Mouse (Mus musculus): ENCODE measurements around the gene Cbl. TPM values are rescaled to one million over a fixed set of nuclear protein-coding genes. Genes with fewer than 3 reads are reported as not detected.
A peak's percentile ranks its signal among the peaks of the same experiment; 100 is the strongest.

Gene Cbl
- polyA plus RNA-seq, 1 experiment from 2014 or later, result 20.2 TPM

- DNase-seq (ENCODE audit: low read depth, low spot score), result no peak
- no peak for TF ChIP-seq CTCF (IDR thresholded peaks at IDR 0.05)
- in situ Hi-C loops (cut with MboI; ENCODE audit: low pct_unique_long_range_greater_than_20kb), result no loop called here
- no peaks in the 10 kb centered on the region for H3K27me3 ChIP-seq
- CTCF ChIA-PET, result interaction anchor here (0.9 kb wide), 2 partner anchors 11 to 12 kb away, joined by 3 read pairs; no protein-coding TSS in a partner anchor
- POLR2A ChIA-PET, result no interaction called here
- ATAC-seq, result no peak
Measured at GRCm38 (mm10) chr9:44240911-44241310, 7.1 kb upstream of the Cbl start.

- no peak for ATAC-seq
- ChIA-PET POLR2A (no interaction called here), CTCF (interaction anchor here (0.9 to 1.0 kb wide), 3 partner anchors 12 to 17 kb away, joined by 3 to 4 read pairs (median 3); no protein-coding TSS in a partner anchor)
Measured at GRCm38 (mm10) chr9:44240399-44240798, 6.5 kb upstream of the Cbl start, which contains the start of gene Ccdc153. Gene Ccdc153, plus strand, starts transcription at chr9:44240676.

GRCm38 (mm10) chr9:44239447-44239846 lies 5.6 kb upstream of the Cbl start:
- TF ChIP-seq CTCF (IDR thresholded peaks at IDR 0.05), result peak; percentile 87
- ChIA-PET CTCF (interaction anchor here (1.0 kb wide), 1 partner anchor 18 kb away, joined by 4 read pairs; no protein-coding TSS in a partner anchor), POLR2A (no interaction called here)
- H3K27me3 ChIP-seq, result no peaks in the 10 kb centered on the region
- in situ Hi-C loops (cut with MboI; ENCODE audit: low pct_unique_long_range_greater_than_20kb), result loop anchor here (10.0 kb wide), 1 partner anchor 115 kb away; no protein-coding TSS in a partner anchor
- DNase-seq (ENCODE audit: low read depth, low spot score) (no peak), ATAC-seq (no peak)

More at GRCm38 (mm10) chr9:44240399-44240798, 6.5 kb upstream of the Cbl start, which contains the start of gene Ccdc153:
- in situ Hi-C loops (cut with MboI; ENCODE audit: low pct_unique_long_range_greater_than_20kb), result no loop called here
- no peak for DNase-seq (ENCODE audit: low read depth, low spot score)
- H3K27me3 ChIP-seq, result no peaks in the 10 kb centered on the region
- TF ChIP-seq CTCF (IDR thresholded peaks at IDR 0.05), result no peak

DNA sequence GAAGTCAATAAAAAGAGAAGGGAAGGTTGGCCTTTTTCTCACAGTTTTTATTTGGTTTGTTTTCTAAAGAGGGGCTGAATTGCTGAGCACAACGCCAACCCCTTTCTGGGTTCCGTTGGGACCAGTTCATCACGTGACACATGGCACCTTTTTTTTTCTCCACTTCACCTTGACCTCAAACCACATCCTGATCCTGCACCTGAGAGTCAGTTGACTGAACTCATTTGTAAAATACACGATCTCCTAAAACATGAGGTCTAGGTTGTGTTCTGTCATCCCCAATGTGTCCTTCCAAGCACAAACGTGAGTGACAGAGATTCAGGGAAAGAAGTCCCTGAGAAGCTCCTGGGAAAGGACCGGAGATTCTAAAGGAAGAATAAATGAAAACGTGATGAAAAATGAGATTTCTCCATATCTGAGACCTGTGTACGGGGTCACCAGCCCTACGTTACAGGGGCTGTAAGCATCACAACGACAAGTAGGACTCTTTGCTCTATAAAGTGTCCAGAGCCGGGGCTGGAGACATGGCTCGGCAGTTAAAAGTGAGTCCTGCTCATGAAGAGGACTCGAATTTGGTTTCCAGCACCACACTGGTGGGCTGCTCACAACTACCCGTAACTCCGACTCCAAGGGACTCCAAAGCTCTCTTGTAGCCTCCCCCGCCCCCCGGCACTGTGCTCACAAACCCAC lies 4.8 kb upstream of the Cbl start:
- ChIA-PET CTCF (interaction anchor here (1.3 to 1.5 kb wide), 3 partner anchors 10 to 17 kb away, joined by 3 to 5 read pairs (median 3); no protein-coding TSS in a partner anchor), POLR2A (no interaction called here)
- no peak for TF ChIP-seq CTCF (IDR thresholded peaks at IDR 0.05)
- H3K27me3 ChIP-seq, result no peaks in the 10 kb centered on the region
- in situ Hi-C loops (cut with MboI; ENCODE audit: low pct_unique_long_range_greater_than_20kb), result loop anchor here (10.0 kb wide), 1 partner anchor 114 kb away; no protein-coding TSS in a partner anchor
- ATAC-seq (no peak), DNase-seq (ENCODE audit: low read depth, low spot score) (no peak)

DNA sequence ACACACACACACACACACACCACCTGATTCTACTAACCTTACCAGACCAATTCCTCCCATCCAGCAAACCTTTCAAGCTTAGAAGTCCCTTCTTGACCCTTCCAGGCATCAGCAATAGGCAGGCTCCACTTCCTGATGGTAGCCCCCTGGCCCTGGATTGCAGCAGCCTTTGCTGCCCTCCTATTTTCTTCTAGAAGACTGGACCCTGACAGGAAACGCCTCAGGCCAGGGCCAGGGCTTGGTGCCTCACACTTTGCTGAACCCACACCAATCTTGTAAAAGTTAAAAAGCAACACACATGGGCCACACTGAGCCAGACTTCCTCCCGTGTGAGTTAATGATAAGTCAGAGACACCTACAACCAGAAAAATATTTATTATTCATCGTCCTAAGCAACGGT lies 3.3 kb upstream of the Cbl start:
- ATAC-seq (no peak), DNase-seq (ENCODE audit: low read depth, low spot score) (no peak)
- POLR2A ChIA-PET, result interaction anchor here (1.1 to 1.4 kb wide), 2 partner anchors 68 to 91 kb away, joined by 3 to 6 read pairs; partner anchors contain the start of gene Hinfp
- in situ Hi-C loops (cut with MboI; ENCODE audit: low pct_unique_long_range_greater_than_20kb), result loop anchor here (10.0 kb wide), 1 partner anchor 112 kb away; no protein-coding TSS in a partner anchor
- TF ChIP-seq CTCF (IDR thresholded peaks at IDR 0.05), result no peak
- CTCF ChIA-PET, result interaction anchor here (1.2 to 1.6 kb wide), 3 partner anchors 16 to 39 kb away, joined by 3 to 4 read pairs (median 3); no protein-coding TSS in a partner anchor
- no peaks in the 10 kb centered on the region for H3K27me3 ChIP-seq

GRCm38 (mm10) chr9:44236601-44237000 lies 2.8 kb upstream of the Cbl start:
- ATAC-seq (no peak), DNase-seq (ENCODE audit: low read depth, low spot score) (no peak)
- in situ Hi-C loops (cut with MboI; ENCODE audit: low pct_unique_long_range_greater_than_20kb), result loop anchor here (10.0 kb wide), 1 partner anchor 112 kb away; no protein-coding TSS in a partner anchor
- TF ChIP-seq CTCF (IDR thresholded peaks at IDR 0.05), result no peak
- H3K27me3 ChIP-seq, result no peaks in the 10 kb centered on the region
- ChIA-PET CTCF (interaction anchor here (1.2 to 1.6 kb wide), 2 partner anchors 28 to 39 kb away, joined by 3 to 4 read pairs; no protein-coding TSS in a partner anchor), POLR2A (interaction anchor here (1.1 to 1.4 kb wide), 2 partner anchors 69 to 90 kb away, joined by 3 to 6 read pairs; partner anchors contain the start of gene Hinfp)

DNA sequence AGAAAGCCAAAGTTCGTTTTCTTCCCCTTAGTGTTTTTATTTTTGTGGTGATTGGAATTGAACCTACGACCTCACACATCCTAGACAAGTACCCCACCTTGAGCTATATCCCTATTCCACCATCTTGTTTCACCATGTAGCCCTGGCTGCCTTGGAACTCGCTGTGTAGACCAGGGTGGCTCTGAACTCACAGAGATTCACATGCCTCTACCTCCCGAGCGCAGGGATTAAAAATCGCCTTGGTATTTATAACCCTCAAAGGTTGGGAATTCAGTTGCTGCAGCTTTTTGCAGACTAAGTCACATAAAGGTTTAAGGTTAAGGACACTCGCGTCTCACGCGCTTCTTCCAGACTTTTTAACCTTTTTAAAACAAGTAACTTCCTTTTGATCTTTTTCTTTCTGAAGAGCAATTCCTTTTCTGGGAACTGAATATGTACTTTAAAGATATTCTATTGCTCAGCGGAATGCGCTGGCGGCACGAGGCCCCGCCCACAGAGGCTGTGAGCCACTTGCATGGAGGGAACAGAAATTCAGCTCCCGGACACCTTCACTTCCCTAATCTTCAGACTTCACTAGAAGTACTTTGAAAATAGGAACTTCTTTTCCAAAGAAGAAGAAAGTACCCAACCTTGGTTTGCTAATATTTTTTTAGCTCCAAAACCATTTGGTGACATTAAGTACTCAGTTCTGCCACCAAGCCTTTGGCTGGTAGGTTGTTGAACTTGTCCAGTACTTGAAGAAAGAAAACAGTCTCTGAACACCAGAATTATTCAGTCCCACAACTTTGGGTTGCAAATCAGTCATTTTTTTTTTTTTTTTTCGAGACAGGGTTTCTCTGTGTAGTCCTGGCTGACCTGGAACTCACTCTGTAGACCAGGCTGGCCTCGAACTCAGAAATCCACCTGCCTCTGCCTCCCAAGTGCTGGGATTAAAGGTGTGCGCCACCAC lies 904 bp upstream of the Cbl start:
- ATAC-seq, result no peak
- no peaks in the 10 kb centered on the region for H3K27me3 ChIP-seq
- in situ Hi-C loops (cut with MboI; ENCODE audit: low pct_unique_long_range_greater_than_20kb), result loop anchor here (10.0 kb wide), 1 partner anchor 110 kb away; no protein-coding TSS in a partner anchor
- ChIA-PET CTCF (interaction anchor here (0.6 to 1.6 kb wide), 13 partner anchors 12 to 127 kb away, joined by 3 to 5 read pairs (median 3); partner anchors contain the start of gene Vps11), POLR2A (interaction anchor here (0.7 to 2.0 kb wide), 4 partner anchors 43 to 106 kb away, joined by 3 to 6 read pairs (median 4); no protein-coding TSS in a partner anchor)
- no peak for TF ChIP-seq CTCF (IDR thresholded peaks at IDR 0.05)
- no peak for DNase-seq (ENCODE audit: low read depth, low spot score)

DNA sequence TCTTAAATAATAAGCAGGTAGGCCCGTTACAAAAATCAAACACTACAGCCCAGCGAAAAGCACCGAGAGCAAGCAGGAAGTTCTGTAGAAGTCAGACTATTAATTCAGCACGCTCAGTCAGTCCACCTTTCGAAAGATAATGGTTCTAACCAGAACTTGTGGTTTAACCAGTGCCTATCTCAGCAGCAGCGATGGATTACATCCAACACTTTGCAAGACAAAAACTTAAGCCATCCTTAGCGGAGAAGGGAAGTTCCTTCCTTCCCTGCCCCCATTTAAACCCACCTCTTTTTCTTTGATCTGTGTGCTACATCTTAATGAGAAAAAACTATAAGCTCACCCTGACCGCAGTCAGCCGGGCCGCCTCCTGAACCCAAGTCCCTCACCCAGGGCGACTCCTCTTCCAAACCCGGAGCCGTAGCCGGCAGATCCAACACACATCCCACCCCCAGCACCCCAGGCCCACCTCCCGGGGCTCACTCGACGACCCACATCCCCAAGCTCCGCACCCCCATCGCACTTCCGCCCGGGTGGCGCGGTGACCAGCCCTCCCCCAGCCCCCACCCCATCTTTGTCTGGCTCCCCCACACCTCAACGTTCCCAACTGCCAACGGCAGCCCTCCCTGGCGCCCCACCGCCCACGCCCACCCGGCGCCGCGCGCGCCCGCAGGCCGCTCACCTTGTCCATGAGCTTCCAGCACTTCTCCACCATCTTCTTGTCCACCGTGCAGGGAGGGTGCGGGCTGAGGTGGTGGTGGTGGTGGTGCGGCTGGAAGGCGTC lies 638 bp downstream of the Cbl start:
- ChIA-PET CTCF (interaction anchor here (0.9 to 1.6 kb wide), 6 partner anchors 36 to 129 kb away, joined by 3 to 5 read pairs (median 4); partner anchors contain the start of gene Vps11), POLR2A (interaction anchor here (0.7 to 2.0 kb wide), 4 partner anchors 10 to 125 kb away, joined by 3 to 6 read pairs (median 4); no protein-coding TSS in a partner anchor)
- peak; percentile 33 for ATAC-seq

GRCm38 (mm10) chr9:44231609-44232008 lies 2.2 kb downstream of the Cbl start:
- CTCF ChIA-PET, result no interaction called here
- DNase-seq (ENCODE audit: low read depth, low spot score) (no peak), ATAC-seq (no peak)
- in situ Hi-C loops (cut with MboI; ENCODE audit: low pct_unique_long_range_greater_than_20kb), result loop anchor here (10.0 kb wide), 1 partner anchor 107 kb away; no protein-coding TSS in a partner anchor
- TF ChIP-seq CTCF (IDR thresholded peaks at IDR 0.05), result no peak
- H3K27me3 ChIP-seq, result no peaks in the 10 kb centered on the region
- POLR2A ChIA-PET, result no interaction called here

More for the DNA sequence above, 638 bp downstream of the Cbl start:
- no peak for DNase-seq (ENCODE audit: low read depth, low spot score)
- in situ Hi-C loops (cut with MboI; ENCODE audit: low pct_unique_long_range_greater_than_20kb), result loop anchor here (10.0 kb wide), 1 partner anchor 108 kb away; no protein-coding TSS in a partner anchor
- no peak for TF ChIP-seq CTCF (IDR thresholded peaks at IDR 0.05)
- no peaks in the 10 kb centered on the region for H3K27me3 ChIP-seq

Data from Patski (cell line).